Mouse (Mus musculus): ENCODE measurements around the gene Neil1. TPM values are rescaled to one million over a fixed set of nuclear protein-coding genes. Genes with fewer than 3 reads are reported as not detected.

The Neil1 gene
- polyA plus RNA-seq, 1 experiment from 2014 or later: 8.4 TPM

GRCm38 (mm10) chr9:57157499-57157898, 9.4 kb upstream of the Neil1 start:
- H3K4me2 ChIP-seq (ENCODE audit: low read depth, low read length): peak overlapping the region; percentile 93
- peak overlapping the region; percentile 81 for H3K9ac ChIP-seq (ENCODE audit: low read length)
- no peak overlapping the region for H3K27ac ChIP-seq (ENCODE audit: low read length)
- 29% methylated on average over 13 of the region's 13 CpGs for WGBS
- H3K36me3 ChIP-seq (ENCODE audit: control insufficient read depth, insufficient read depth, low read length): no peaks in the 10 kb centered on the region
- peaks cover 8% of the 10 kb centered on the region for H3K4me1 ChIP-seq (ENCODE audit: control insufficient read depth, insufficient read depth, low read length)
- no peaks in the 10 kb centered on the region for H3K27me3 ChIP-seq (ENCODE audit: control insufficient read depth, insufficient read depth, low read length)
- H3K4me3 ChIP-seq (replicated peaks; ENCODE audit: low read length): peak overlapping the region; percentile 77
- H3K9me3 ChIP-seq (replicated peaks; ENCODE audit: control insufficient read depth, low read length): no peaks in the 10 kb centered on the region
- ATAC-seq (ENCODE audit: insufficient read depth, low FRiP score): no peak

GRCm38 (mm10) chr9:57156823-57157222, 8.7 kb upstream of the Neil1 start:
- Histone ChIP-seq H3K4me3 (replicated peaks; ENCODE audit: low read length) (no peak overlapping the region), H3K27ac (ENCODE audit: low read length) (no peak overlapping the region), H3K9me3 (replicated peaks; ENCODE audit: control insufficient read depth, low read length) (no peaks in the 10 kb centered on the region), H3K4me2 (ENCODE audit: low read depth, low read length) (no peak overlapping the region), H3K36me3 (ENCODE audit: control insufficient read depth, insufficient read depth, low read length) (no peaks in the 10 kb centered on the region), H3K27me3 (ENCODE audit: control insufficient read depth, insufficient read depth, low read length) (no peaks in the 10 kb centered on the region), H3K4me1 (ENCODE audit: control insufficient read depth, insufficient read depth, low read length) (peaks cover 8% of the 10 kb centered on the region), H3K9ac (ENCODE audit: low read length) (no peak overlapping the region)
- WGBS: 81% methylated on average over 8 of the region's 8 CpGs
- no peak for ATAC-seq (ENCODE audit: insufficient read depth, low FRiP score)

- Histone ChIP-seq H3K9me3 (replicated peaks; ENCODE audit: control insufficient read depth, low read length) (no peaks in the 10 kb centered on the region), H3K36me3 (ENCODE audit: control insufficient read depth, insufficient read depth, low read length) (no peaks in the 10 kb centered on the region), H3K4me2 (ENCODE audit: low read depth, low read length) (no peak overlapping the region), H3K27ac (ENCODE audit: low read length) (no peak overlapping the region), H3K9ac (ENCODE audit: low read length) (no peak overlapping the region), H3K27me3 (ENCODE audit: control insufficient read depth, insufficient read depth, low read length) (no peaks in the 10 kb centered on the region), H3K4me1 (ENCODE audit: control insufficient read depth, insufficient read depth, low read length) (peaks cover 8% of the 10 kb centered on the region), H3K4me3 (replicated peaks; ENCODE audit: low read length) (no peak overlapping the region)
- 90% methylated on average over 7 of the region's 7 CpGs for WGBS
- no peak for ATAC-seq (ENCODE audit: insufficient read depth, low FRiP score)
These were observed 8.3 kb upstream of the Neil1 start for GRCm38 (mm10) chr9:57156383-57156782.

DNA sequence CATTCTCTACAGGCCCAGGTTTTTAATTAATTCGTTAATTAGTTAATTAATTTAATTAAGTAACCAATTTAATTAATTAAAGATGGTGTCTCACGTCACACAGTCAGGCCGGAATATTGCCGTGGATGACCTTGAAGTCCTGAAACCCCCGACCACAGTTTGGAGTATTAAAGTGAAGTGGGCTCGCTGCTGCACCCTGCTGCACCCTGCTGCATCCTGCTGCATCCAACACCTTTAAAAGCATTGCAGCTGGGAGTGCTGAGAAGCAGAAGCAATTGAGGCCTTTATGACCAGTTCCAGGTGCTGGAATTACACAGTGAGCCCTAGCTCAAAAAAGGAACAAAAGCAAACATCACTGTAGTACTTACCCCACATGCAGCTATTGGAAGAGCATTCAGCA, 4.2 kb upstream of the Neil1 start:
- ATAC-seq (ENCODE audit: insufficient read depth, low FRiP score): no peak
- no peak overlapping the region for H3K4me3 ChIP-seq (replicated peaks; ENCODE audit: low read length)
- no peak overlapping the region for H3K4me2 ChIP-seq (ENCODE audit: low read depth, low read length)
- no peaks in the 10 kb centered on the region for H3K9me3 ChIP-seq (replicated peaks; ENCODE audit: control insufficient read depth, low read length)
- 44% methylated on average over 6 of the region's 6 CpGs for WGBS
- H3K27ac ChIP-seq (ENCODE audit: low read length): no peak overlapping the region
- H3K4me1 ChIP-seq (ENCODE audit: control insufficient read depth, insufficient read depth, low read length): peaks cover 7% of the 10 kb centered on the region
- no peaks in the 10 kb centered on the region for H3K36me3 ChIP-seq (ENCODE audit: control insufficient read depth, insufficient read depth, low read length)
- H3K9ac ChIP-seq (ENCODE audit: low read length): no peak overlapping the region
- H3K27me3 ChIP-seq (ENCODE audit: control insufficient read depth, insufficient read depth, low read length): no peaks in the 10 kb centered on the region

DNA sequence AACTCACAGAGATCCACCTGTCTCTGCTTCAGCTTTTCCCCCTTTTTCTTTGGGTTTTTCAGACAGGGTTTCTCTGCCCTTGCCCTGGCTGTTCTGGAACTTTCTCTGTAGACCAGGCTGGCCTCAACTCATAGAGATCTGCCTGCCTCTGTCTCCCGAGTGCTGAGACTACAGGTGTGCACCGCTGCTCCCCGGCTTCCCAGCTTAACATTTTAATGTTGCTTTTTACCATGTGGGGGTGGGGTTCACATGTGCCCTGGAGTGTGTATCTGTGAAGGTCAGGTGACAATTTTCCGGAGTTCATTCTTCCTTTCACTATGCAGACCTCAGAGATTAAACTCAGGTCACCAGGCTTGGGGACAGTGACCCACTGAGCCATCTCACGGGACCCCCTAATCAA, 2.1 kb upstream of the Neil1 start:
- Histone ChIP-seq H3K27ac (ENCODE audit: low read length) (no peak overlapping the region), H3K9me3 (replicated peaks; ENCODE audit: control insufficient read depth, low read length) (no peaks in the 10 kb centered on the region), H3K27me3 (ENCODE audit: control insufficient read depth, insufficient read depth, low read length) (no peaks in the 10 kb centered on the region), H3K9ac (ENCODE audit: low read length) (no peak overlapping the region), H3K36me3 (ENCODE audit: control insufficient read depth, insufficient read depth, low read length) (no peaks in the 10 kb centered on the region), H3K4me3 (replicated peaks; ENCODE audit: low read length) (no peak overlapping the region), H3K4me2 (ENCODE audit: low read depth, low read length) (no peak overlapping the region), H3K4me1 (ENCODE audit: control insufficient read depth, insufficient read depth, low read length) (peaks cover 15% of the 10 kb centered on the region; the same call in 1 of the 2 replicates)
- no peak for ATAC-seq (ENCODE audit: insufficient read depth, low FRiP score)
- 78% methylated on average over 5 of the region's 5 CpGs for WGBS

- ATAC-seq (ENCODE audit: insufficient read depth, low FRiP score): no peak
These were observed 916 bp upstream of the Neil1 start for GRCm38 (mm10) chr9:57149021-57149420.

GRCm38 (mm10) chr9:57147205-57148143, 631 bp downstream of the Neil1 start:
- peaks cover 15% of the 10 kb centered on the region; the same call in 1 of the 2 replicates for H3K4me1 ChIP-seq (ENCODE audit: control insufficient read depth, insufficient read depth, low read length)
- peak; percentile 35; the same call in 1 of the 2 replicates for ATAC-seq (ENCODE audit: insufficient read depth, low FRiP score)
- peak overlapping the region; percentile 83 for H3K9ac ChIP-seq (ENCODE audit: low read length)
- H3K4me3 ChIP-seq (replicated peaks; ENCODE audit: low read length): peak overlapping the region; percentile 64
- no peaks in the 10 kb centered on the region for H3K27me3 ChIP-seq (ENCODE audit: control insufficient read depth, insufficient read depth, low read length)
- no peaks in the 10 kb centered on the region for H3K9me3 ChIP-seq (replicated peaks; ENCODE audit: control insufficient read depth, low read length)
- peak overlapping the region; percentile 93 for H3K27ac ChIP-seq (ENCODE audit: low read length)
- H3K36me3 ChIP-seq (ENCODE audit: control insufficient read depth, insufficient read depth, low read length): no peaks in the 10 kb centered on the region
- 6% methylated on average over 19 of the region's 19 CpGs for WGBS
- H3K4me2 ChIP-seq (ENCODE audit: low read depth, low read length): peak overlapping the region; percentile 75

More at GRCm38 (mm10) chr9:57149021-57149420, 916 bp upstream of the Neil1 start:
- Histone ChIP-seq H3K36me3 (ENCODE audit: control insufficient read depth, insufficient read depth, low read length) (no peaks in the 10 kb centered on the region), H3K4me1 (ENCODE audit: control insufficient read depth, insufficient read depth, low read length) (peaks cover 15% of the 10 kb centered on the region; the same call in 1 of the 2 replicates), H3K9me3 (replicated peaks; ENCODE audit: control insufficient read depth, low read length) (no peaks in the 10 kb centered on the region), H3K4me2 (ENCODE audit: low read depth, low read length) (peak overlapping the region; percentile 75), H3K27me3 (ENCODE audit: control insufficient read depth, insufficient read depth, low read length) (no peaks in the 10 kb centered on the region), H3K4me3 (replicated peaks; ENCODE audit: low read length) (peak overlapping the region; percentile 64), H3K27ac (ENCODE audit: low read length) (peak overlapping the region; percentile 93; the same call in 1 of the 2 replicates), H3K9ac (ENCODE audit: low read length) (peak overlapping the region; percentile 83)
- WGBS: 67% methylated on average over 6 of the region's 6 CpGs

DNA sequence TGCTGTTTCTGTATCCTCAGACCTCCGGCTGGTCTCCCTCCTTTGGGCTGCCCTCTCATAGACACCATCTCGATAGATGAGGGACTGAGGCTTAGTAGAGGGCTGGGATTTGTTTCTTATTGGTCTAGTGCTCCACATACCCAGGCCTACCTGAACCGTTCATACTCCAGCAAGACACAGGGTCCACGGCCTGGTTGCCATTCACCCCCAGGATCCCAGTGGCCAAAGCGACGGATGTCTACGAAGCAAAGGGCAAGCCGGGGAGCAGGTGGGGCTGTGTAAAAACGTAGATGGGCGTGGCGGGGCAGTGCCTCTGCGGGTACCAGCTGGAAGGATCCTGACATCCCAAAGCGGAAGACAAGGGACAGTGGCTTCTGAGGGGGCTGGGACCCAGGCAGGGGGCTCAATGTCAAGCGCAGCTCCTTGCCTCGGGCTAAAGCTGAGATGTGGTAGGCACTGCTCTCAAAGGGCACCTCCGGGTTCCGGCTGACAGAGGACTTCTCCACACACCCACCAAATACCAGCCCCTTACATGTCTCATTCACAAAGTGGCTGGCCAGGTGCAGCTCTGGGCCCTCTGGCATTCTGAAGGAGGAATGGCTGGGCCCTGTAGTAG, 1.5 kb downstream of the Neil1 start:
- no peak for ATAC-seq (ENCODE audit: insufficient read depth, low FRiP score)
- Histone ChIP-seq H3K9ac (ENCODE audit: low read length) (peak overlapping the region; percentile 83; the same call in 1 of the 2 replicates), H3K27me3 (ENCODE audit: control insufficient read depth, insufficient read depth, low read length) (no peaks in the 10 kb centered on the region), H3K9me3 (replicated peaks; ENCODE audit: control insufficient read depth, low read length) (no peaks in the 10 kb centered on the region), H3K27ac (ENCODE audit: low read length) (no peak overlapping the region), H3K36me3 (ENCODE audit: control insufficient read depth, insufficient read depth, low read length) (0 out of 2 replicates have a peak, but pooled peaks cover 4% of the 10 kb centered on the region), H3K4me1 (ENCODE audit: control insufficient read depth, insufficient read depth, low read length) (peaks cover 15% of the 10 kb centered on the region; the same call in 1 of the 2 replicates), H3K4me2 (ENCODE audit: low read depth, low read length) (peak overlapping the region; percentile 75; the same call in 1 of the 2 replicates), H3K4me3 (replicated peaks; ENCODE audit: low read length) (no peak overlapping the region)
- WGBS: 78% methylated on average over 17 of the region's 17 CpGs

GRCm38 (mm10) chr9:57144830-57145229, 3.3 kb downstream of the Neil1 start:
- no peak for ATAC-seq (ENCODE audit: insufficient read depth, low FRiP score)
- no peak overlapping the region for H3K4me2 ChIP-seq (ENCODE audit: low read depth, low read length)
- no peak overlapping the region for H3K27ac ChIP-seq (ENCODE audit: low read length)
- peaks cover 15% of the 10 kb centered on the region; the same call in 1 of the 2 replicates for H3K4me1 ChIP-seq (ENCODE audit: control insufficient read depth, insufficient read depth, low read length)
- no peak overlapping the region for H3K9ac ChIP-seq (ENCODE audit: low read length)
- no peaks in the 10 kb centered on the region for H3K27me3 ChIP-seq (ENCODE audit: control insufficient read depth, insufficient read depth, low read length)
- H3K36me3 ChIP-seq (ENCODE audit: control insufficient read depth, insufficient read depth, low read length): peaks cover 7% of the 10 kb centered on the region; the same call in 1 of the 2 replicates
- no peak overlapping the region for H3K4me3 ChIP-seq (replicated peaks; ENCODE audit: low read length)
- H3K9me3 ChIP-seq (replicated peaks; ENCODE audit: control insufficient read depth, low read length): no peaks in the 10 kb centered on the region
- 93% methylated on average over 8 of the region's 8 CpGs for WGBS
